ENCODE assay signal across 8 mouse cellular contexts in the genomic region with DNA sequence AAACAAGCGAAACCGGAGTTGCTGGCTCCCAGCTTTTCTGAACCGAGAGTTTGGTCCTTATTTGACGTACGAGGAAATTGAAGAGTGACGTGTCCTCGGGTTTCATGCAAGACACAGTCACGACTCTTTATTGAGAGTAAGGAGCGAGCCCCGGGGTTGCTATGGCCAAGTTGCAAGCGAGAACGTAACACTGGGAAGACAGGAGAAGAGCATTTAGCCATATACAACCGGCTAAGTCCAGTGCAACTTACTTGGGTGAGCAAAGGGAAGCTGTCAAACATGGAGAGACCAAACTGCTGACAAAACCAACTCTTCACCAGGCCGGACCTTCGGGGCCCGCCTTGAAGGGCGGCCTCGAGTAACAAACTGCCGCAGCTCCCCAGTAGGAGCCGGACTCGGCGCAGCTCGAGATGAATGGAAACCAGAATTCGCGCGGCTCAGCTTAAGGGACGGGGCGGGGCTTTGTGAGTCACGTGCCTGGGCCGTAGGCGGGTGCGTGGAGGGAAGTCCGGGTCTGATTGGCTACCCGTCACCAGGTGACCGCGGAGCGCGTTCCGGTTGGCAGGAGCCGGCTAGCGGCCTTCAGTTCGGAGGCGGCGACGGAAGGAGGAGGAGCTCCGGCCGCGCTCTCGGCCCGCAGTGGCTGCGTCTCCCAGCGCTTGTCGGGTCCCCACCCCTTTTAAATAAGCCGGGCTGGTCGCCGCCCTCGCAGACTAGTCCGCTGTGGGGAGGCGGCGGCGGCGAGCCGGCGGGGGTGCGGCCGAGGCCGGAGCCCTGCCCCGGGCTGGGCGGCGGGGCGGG. TPM values are rescaled to one million over a fixed set of nuclear protein-coding genes. Genes with fewer than 3 reads are reported as not detected.
DNase-seq lines count a peak whose midpoint lies in the region; ATAC-seq and TF ChIP-seq lines count a peak whose summit lies in the region.

A gene (plus strand): TSS at position 243 of the 801 bp plus-strand sequence.

- H3K9ac ChIP-seq in heart, embryonic 12.5 days, result peak within 1 kb of the TSS; percentile 94
- peak within 1 kb of the TSS; percentile 91 for H3K9ac ChIP-seq in kidney, postnatal 0 days (ENCODE audit: low read depth, low read length)
- H3K9ac ChIP-seq in liver, embryonic 11.5 days (ENCODE audit: low read depth, low read length), result peak within 1 kb of the TSS; percentile 79
- peak within 1 kb of the TSS; percentile 65 for H3K9ac ChIP-seq in stomach, embryonic 14.5 days (replicated peaks; ENCODE audit: low read depth, low read length)

- H3K27ac ChIP-seq in heart, embryonic 12.5 days (ENCODE audit: poor library complexity, severe bottlenecking), result peak within 1 kb of the TSS; percentile 70
- H3K27ac ChIP-seq in kidney, postnatal 0 days, result peak within 1 kb of the TSS; percentile 84
- peak within 1 kb of the TSS; percentile 40; the same call in 1 of the 2 replicates for H3K27ac ChIP-seq in liver, embryonic 11.5 days (ENCODE audit: low read depth, low read length)
- peak within 1 kb of the TSS; percentile 67 for H3K27ac ChIP-seq in stomach, embryonic 14.5 days (ENCODE audit: low read length)

- WGBS in heart, embryonic 12.5 days, result 2% methylated on average over 68 of the region's 71 CpGs
- WGBS in kidney, postnatal 0 days, result under 1% methylated on average over 61 of the region's 71 CpGs
- under 1% methylated on average over 61 of the region's 71 CpGs for WGBS in liver, embryonic 11.5 days
- WGBS in stomach, embryonic 14.5 days, result under 1% methylated on average over 65 of the region's 71 CpGs

- H3K36me3 ChIP-seq in heart, embryonic 12.5 days, result no peaks in the 10 kb centered on the region
- no peaks in the 10 kb centered on the region for H3K36me3 ChIP-seq in kidney, postnatal 0 days (ENCODE audit: insufficient read depth, low read length)
- no peaks in the 10 kb centered on the region for H3K36me3 ChIP-seq in liver, embryonic 11.5 days (ENCODE audit: control insufficient read depth, insufficient read depth, low read length)
- no peaks in the 10 kb centered on the region for H3K36me3 ChIP-seq in stomach, embryonic 14.5 days (ENCODE audit: control insufficient read depth, insufficient read depth, low read length)

- no peaks in the 10 kb centered on the region for H3K27me3 ChIP-seq in heart, embryonic 12.5 days (replicated peaks)
- H3K27me3 ChIP-seq in kidney, postnatal 0 days (ENCODE audit: insufficient read depth, low read length), result no peaks in the 10 kb centered on the region
- H3K27me3 ChIP-seq in liver, embryonic 11.5 days (replicated peaks; ENCODE audit: control insufficient read depth, insufficient read depth, low read length), result no peaks in the 10 kb centered on the region
- H3K27me3 ChIP-seq in stomach, embryonic 14.5 days (ENCODE audit: control insufficient read depth, insufficient read depth, low read length), result no peaks in the 10 kb centered on the region

- DNase-seq in CD4-positive helper T cell, adult 2 months (ENCODE audit: low read depth, low spot score), result peak; percentile 99
- peak; percentile 96 for DNase-seq in brain, embryonic 18.5 days (ENCODE audit: low read depth, low spot score)
- peak; percentile 99 for DNase-seq in kidney, postnatal 0 days (ENCODE audit: low spot score)
- peak; percentile 97 for DNase-seq in liver, embryonic 11.5 days (ENCODE audit: low spot score)
- DNase-seq in naive thymus-derived CD4-positive, alpha-beta T cell, adult 2 months (ENCODE audit: low read depth), result peak; percentile 98

- peak within 1 kb of the TSS; percentile 88 for H3K4me3 ChIP-seq in heart, embryonic 12.5 days
- H3K4me3 ChIP-seq in kidney, postnatal 0 days (replicated peaks; ENCODE audit: low read depth, low read length), result peak within 1 kb of the TSS; percentile 79
- peak within 1 kb of the TSS; percentile 72 for H3K4me3 ChIP-seq in liver, embryonic 11.5 days (ENCODE audit: low read depth, low read length)
- H3K4me3 ChIP-seq in stomach, embryonic 14.5 days (ENCODE audit: low read depth, low read length), result peak within 1 kb of the TSS; percentile 91

- peak within 1 kb of the TSS; percentile 90 for H3K4me2 ChIP-seq in heart, embryonic 12.5 days
- peak within 1 kb of the TSS; percentile 93 for H3K4me2 ChIP-seq in kidney, postnatal 0 days (ENCODE audit: low read length)
- H3K4me2 ChIP-seq in liver, embryonic 11.5 days, result peak within 1 kb of the TSS; percentile 79
- H3K4me2 ChIP-seq in stomach, embryonic 14.5 days (replicated peaks; ENCODE audit: low read depth, low read length), result peak within 1 kb of the TSS; percentile 88

- peaks cover 16% of the 10 kb centered on the region for H3K4me1 ChIP-seq in heart, embryonic 12.5 days (replicated peaks)
- H3K4me1 ChIP-seq in kidney, postnatal 0 days (replicated peaks; ENCODE audit: insufficient read depth, low read length), result peaks cover 8% of the 10 kb centered on the region; the same call in 1 of the 2 replicates
- H3K4me1 ChIP-seq in liver, embryonic 11.5 days (replicated peaks; ENCODE audit: control insufficient read depth, insufficient read depth, low read length), result peaks cover 3% of the 10 kb centered on the region
- peaks cover 8% of the 10 kb centered on the region for H3K4me1 ChIP-seq in stomach, embryonic 14.5 days (ENCODE audit: control insufficient read depth, insufficient read depth, low read length)

- TF ChIP-seq CTCF in kidney, postnatal 0 days (IDR thresholded peaks at IDR 0.05; ENCODE audit: low read depth), result no peak

- peak; percentile 99 for ATAC-seq in erythroid progenitor cell, adult 5-6 weeks (replicated peaks; ENCODE audit: low FRiP score, poor library complexity, severe bottlenecking)
- peak; percentile 100 for ATAC-seq in heart, embryonic 12.5 days (ENCODE audit: insufficient number of reproducible peaks, low FRiP score)
- ATAC-seq in kidney, postnatal 0 days (replicated peaks; ENCODE audit: low FRiP score, low read depth), result peak; percentile 99
- ATAC-seq in liver, embryonic 11.5 days (replicated peaks; ENCODE audit: low FRiP score), result peak; percentile 98
- ATAC-seq in stomach, embryonic 14.5 days (ENCODE audit: insufficient number of reproducible peaks, insufficient read depth, low FRiP score, low read depth), result peak; percentile 99

- no peaks in the 10 kb centered on the region for H3K9me3 ChIP-seq in heart, embryonic 12.5 days (replicated peaks)
- H3K9me3 ChIP-seq in kidney, postnatal 0 days (replicated peaks; ENCODE audit: low read length), result no peaks in the 10 kb centered on the region
- H3K9me3 ChIP-seq in liver, embryonic 11.5 days (ENCODE audit: control insufficient read depth, low read length), result no peaks in the 10 kb centered on the region
- no peaks in the 10 kb centered on the region for H3K9me3 ChIP-seq in stomach, embryonic 14.5 days (ENCODE audit: control insufficient read depth, low read depth, low read length)

RNA-seq across cellular contexts. Expression of the gene that starts here (rescaled TPM):
- total RNA-seq in erythroid progenitor cell, adult 5-6 weeks (2015; ENCODE audit: low replicate concordance), result 5.9 and 11.9 TPM in 2 replicates
- 1.8 TPM in 1 of 2 replicates, not detected in the other for total RNA-seq in erythroid progenitor cell, adult 5-6 weeks (2017; ENCODE audit: low replicate concordance)
- polyA plus RNA-seq in heart, embryonic 12.5 days (2016; fragmentation: Nextera tagmentation; extraction: Ambion mirVana), result 4.1 and 4.2 TPM in 2 replicates
- polyA plus RNA-seq in kidney, postnatal 0 days (2015; fragmentation: Nextera tagmentation; extraction: Ambion mirVana), result 4.5 and 5.0 TPM in 2 replicates
- 3.4 and 4.7 TPM in 2 replicates for polyA plus RNA-seq in liver, embryonic 11.5 days (2014; fragmentation: Nextera tagmentation; extraction: Ambion mirVana)
- 8.9 and 10.9 TPM in 2 replicates for polyA plus RNA-seq in stomach, embryonic 14.5 days (2014; fragmentation: Nextera tagmentation; extraction: Ambion mirVana)

Comparison
In these comparisons a context has a peak if more than half of its experiments do, and no peak if none do; other contexts are left out.
1. Peak in every context shown above with its lines: DNase-seq, ATAC-seq, H3K4me3 ChIP-seq and H3K27ac ChIP-seq.